Mouse (Mus musculus) MEL-GATA-1-ER (cell line): ENCODE measurements at regions not wholly inside any gene's neighbourhood (a gene's known extent, or its start where the extent isn't known, plus 50 kb on each side); places are given as distances from the start of the nearest gene placed in this dataset.

Source experiments
- DNase-seq: peaks from one replicate; pipeline ENCODE4 v3.0.0-alpha.2; 2012; ENCODE audit warnings: low read depth; ENCODE audit errors: extremely low read depth

DNA sequence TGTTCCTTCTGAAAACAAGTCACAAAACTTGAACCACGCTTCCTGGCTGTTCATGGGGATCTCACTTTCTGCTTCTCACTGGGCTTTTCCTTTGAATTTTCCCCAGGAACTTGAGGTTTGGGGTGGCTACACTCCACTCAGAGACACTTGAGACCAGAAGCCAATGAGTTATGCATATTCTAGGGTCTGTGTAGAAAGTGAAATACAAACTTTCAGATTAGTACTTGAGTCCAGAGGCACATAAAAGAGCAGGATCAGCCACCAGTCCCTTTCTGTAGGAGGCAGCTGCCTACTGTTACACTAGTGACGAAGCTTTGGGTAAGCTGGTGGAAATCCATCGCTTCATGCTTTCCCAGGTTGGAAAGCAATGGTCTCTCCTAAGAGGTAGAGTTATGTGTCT lies 60.4 kb upstream of the Serpine2 start:
- DNase-seq: no peak

DNA sequence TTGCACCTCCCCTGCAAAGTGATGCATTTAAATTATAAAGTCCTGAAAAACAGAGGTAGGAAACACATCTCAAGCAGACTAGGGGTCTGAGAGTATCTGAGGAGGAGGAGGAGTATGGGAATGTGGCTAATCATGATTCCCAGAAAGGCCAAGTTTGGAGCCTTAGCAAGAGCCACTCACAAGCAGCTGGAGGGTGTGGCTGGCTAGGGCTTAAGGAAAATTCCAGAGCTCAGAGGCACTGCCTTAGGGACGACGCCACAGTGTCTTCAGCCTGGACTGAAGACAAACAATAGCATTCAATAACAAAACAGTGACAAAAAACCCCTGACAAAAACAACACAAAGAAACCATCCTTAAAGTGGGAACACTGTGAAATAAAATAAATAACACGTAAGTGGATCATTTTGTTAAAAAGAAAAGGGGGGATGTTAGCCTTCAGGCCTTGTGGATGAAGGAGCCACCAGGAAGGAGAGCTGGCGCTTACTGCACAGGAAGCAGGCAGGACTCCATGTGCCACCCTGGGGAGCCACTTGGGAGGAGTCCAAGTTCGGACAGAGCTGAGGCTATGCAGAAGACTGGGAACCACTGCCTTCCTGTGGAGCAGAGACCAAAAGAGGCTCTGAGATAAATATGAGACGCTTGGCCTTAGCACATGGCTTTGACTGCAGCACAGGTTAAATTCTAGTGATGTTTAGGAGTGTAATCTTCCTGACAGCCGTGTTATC lies 56.6 kb upstream of the Serpine2 start:
- DNase-seq: no peak
